Comparison of ENCODE assay signal across 8 mouse cellular contexts in the genomic region with DNA sequence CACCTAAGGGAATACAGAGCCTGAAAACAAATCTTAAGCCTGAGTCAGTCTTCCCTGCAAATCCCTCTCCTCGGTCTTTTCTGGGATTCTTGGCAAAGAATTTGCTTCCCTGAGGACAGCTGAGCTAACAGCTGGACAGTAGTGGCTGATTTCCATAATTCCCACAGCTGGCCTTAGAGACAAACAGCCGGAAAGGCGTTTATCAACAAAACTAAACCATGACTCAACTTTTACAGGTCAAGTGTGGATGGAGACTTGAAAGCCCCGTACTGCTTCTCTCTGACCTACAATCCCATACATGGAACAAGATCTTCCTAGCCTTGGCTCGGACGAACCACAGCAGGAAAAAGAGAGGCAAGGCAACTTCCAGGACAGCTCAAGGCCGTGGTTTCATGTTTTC. TPM values are rescaled to one million over a fixed set of nuclear protein-coding genes. Genes with fewer than 3 reads are reported as not detected.
DNase-seq lines count a peak whose midpoint lies in the region; ATAC-seq and TF ChIP-seq lines count a peak whose summit lies in the region.

No protein-coding gene starts in this region.

- peak; percentile 17; the same call in 1 of the 2 replicates for TF ChIP-seq EP300 in liver, postnatal 0 days (IDR thresholded peaks at IDR 0.05; ENCODE audit: low read depth)

- no peak for ATAC-seq in liver, postnatal 0 days
- no peak for ATAC-seq in liver, embryonic 11.5 days (replicated peaks; ENCODE audit: low FRiP score)
- ATAC-seq in inflammation-experienced regulatory T-cells, adult 6 months, result no peak
- no peak for ATAC-seq in forebrain, postnatal 0 days

- H3K27ac ChIP-seq in liver, postnatal 0 days (ENCODE audit: low read depth), result no peak overlapping the region
- H3K27ac ChIP-seq in liver, embryonic 11.5 days (ENCODE audit: low read depth, low read length), result no peak overlapping the region
- no peak overlapping the region for H3K27ac ChIP-seq in forebrain, postnatal 0 days (ENCODE audit: low read depth, low read length)

- no peak for DNase-seq in liver, postnatal 0 days
- DNase-seq in liver, embryonic 11.5 days (ENCODE audit: low spot score), result no peak
- DNase-seq in heart, adult 18-20 months, result peak; percentile 78 to 88
- peak; percentile 25 for DNase-seq in kidney, adult 18-20 months
- DNase-seq in lung, postnatal 4 days, result peak; percentile 41 to 44
- no peak for DNase-seq in forebrain, postnatal 0 days
- no peak for DNase-seq in left cerebral cortex, postnatal 25 days (ENCODE audit: low spot score in 2 of 2)

- no peak overlapping the region for H3K9ac ChIP-seq in liver, postnatal 0 days (replicated peaks)
- H3K9ac ChIP-seq in liver, embryonic 11.5 days (ENCODE audit: low read depth, low read length), result no peak overlapping the region
- no peak overlapping the region for H3K9ac ChIP-seq in forebrain, postnatal 0 days

- no peaks in the 10 kb centered on the region for H3K27me3 ChIP-seq in liver, postnatal 0 days (ENCODE audit: insufficient read depth, low read length)
- H3K27me3 ChIP-seq in liver, embryonic 11.5 days (replicated peaks; ENCODE audit: control insufficient read depth, insufficient read depth, low read length), result no peaks in the 10 kb centered on the region
- no peaks in the 10 kb centered on the region for H3K27me3 ChIP-seq in forebrain, postnatal 0 days (ENCODE audit: insufficient read depth, low read length)

- no peak overlapping the region for H3K4me2 ChIP-seq in liver, postnatal 0 days (ENCODE audit: low read depth, low read length)
- H3K4me2 ChIP-seq in liver, embryonic 11.5 days, result no peak overlapping the region
- no peak overlapping the region for H3K4me2 ChIP-seq in forebrain, postnatal 0 days (ENCODE audit: low read depth)

- 72% methylated on average over 7 of the region's 7 CpGs for WGBS in liver, postnatal 0 days (ENCODE audit: insufficient replicate concordance)
- WGBS in liver, embryonic 11.5 days, result 69% methylated on average over 7 of the region's 7 CpGs
- 83% methylated on average over 7 of the region's 7 CpGs for WGBS in forebrain, postnatal 0 days

- TF ChIP-seq CTCF in liver, postnatal 0 days (IDR thresholded peaks at IDR 0.05; ENCODE audit: low read depth), result no peak
- no peak for TF ChIP-seq CTCF in forebrain, postnatal 0 days (IDR thresholded peaks at IDR 0.05; ENCODE audit: low read depth)

- peaks cover 6% of the 10 kb centered on the region; the same call in 1 of the 2 replicates for H3K4me1 ChIP-seq in liver, postnatal 0 days (ENCODE audit: insufficient read depth)
- no peaks in the 10 kb centered on the region for H3K4me1 ChIP-seq in liver, embryonic 11.5 days (replicated peaks; ENCODE audit: control insufficient read depth, insufficient read depth, low read length)
- no peaks in the 10 kb centered on the region for H3K4me1 ChIP-seq in forebrain, postnatal 0 days (ENCODE audit: insufficient read depth)

- intact Hi-C loops in left cerebral cortex, postnatal 25 days (cut with DNase I), result no loop called here

- H3K9me3 ChIP-seq in liver, postnatal 0 days (ENCODE audit: low read length), result no peaks in the 10 kb centered on the region
- no peaks in the 10 kb centered on the region for H3K9me3 ChIP-seq in liver, embryonic 11.5 days (ENCODE audit: control insufficient read depth, low read length)
- H3K9me3 ChIP-seq in forebrain, postnatal 0 days (ENCODE audit: low read length), result no peaks in the 10 kb centered on the region

- H3K4me3 ChIP-seq in liver, postnatal 0 days (ENCODE audit: low read depth, low read length), result no peak overlapping the region
- H3K4me3 ChIP-seq in liver, embryonic 11.5 days (ENCODE audit: low read depth, low read length), result no peak overlapping the region
- H3K4me3 ChIP-seq in forebrain, postnatal 0 days (ENCODE audit: low read depth, low read length), result no peak overlapping the region

- no peaks in the 10 kb centered on the region for H3K36me3 ChIP-seq in liver, postnatal 0 days (replicated peaks; ENCODE audit: insufficient read depth, low read length)
- H3K36me3 ChIP-seq in liver, embryonic 11.5 days (ENCODE audit: control insufficient read depth, insufficient read depth, low read length), result no peaks in the 10 kb centered on the region
- H3K36me3 ChIP-seq in forebrain, postnatal 0 days (ENCODE audit: insufficient read depth), result no peaks in the 10 kb centered on the region

RNA-seq across cellular contexts. Expression of gene Creb3l2, which starts 50.6 kb away (rescaled TPM):
- polyA plus RNA-seq in liver, postnatal 0 days (2015; fragmentation: Nextera tagmentation; extraction: Ambion mirVana), result 2.1 TPM in 2 replicates
- 12.8 and 12.9 TPM in 2 replicates for polyA plus RNA-seq in liver, embryonic 11.5 days (2014; fragmentation: Nextera tagmentation; extraction: Ambion mirVana)
- 10 to 100 TPM; 23.2 to 24.1 TPM for total RNA-seq in heart, adult 18-20 months (2021)
- 1 to 10 TPM; 2.3 to 3.6 (median 2.6) TPM for polyA plus RNA-seq in inflammation-experienced regulatory T-cells, adult 6 months (2017; shearing (Covaris generic))
- total RNA-seq in forebrain, postnatal 0 days (2014; rRNA removed), result 3.2 and 5.0 TPM in 2 replicates
- polyA plus RNA-seq in forebrain, postnatal 0 days (2015; fragmentation: Nextera tagmentation; extraction: Ambion mirVana), result 1.3 and 2.0 TPM in 2 replicates
- total RNA-seq in left cerebral cortex, postnatal 25 days (2021), result 1 to 10 TPM; 7.0 to 7.3 TPM

Comparison
In these comparisons a context has a peak if more than half of its experiments do, and no peak if none do; other contexts are left out.
1. DNase-seq: peak in heart, adult 18-20 months (2 of 2), kidney, adult 18-20 months (single experiment) and lung, postnatal 4 days (2 of 2); none in liver, postnatal 0 days (single experiment), liver, embryonic 11.5 days (single experiment), forebrain, postnatal 0 days (single experiment) and left cerebral cortex, postnatal 25 days (0 of 2).